Mouse (Mus musculus): ENCODE results near the gene Osbpl10. TPM values are rescaled to one million over a fixed set of nuclear protein-coding genes. Genes with fewer than 3 reads are reported as not detected.

The Osbpl10 gene
- polyA plus RNA-seq, 1 experiment: 4.2 TPM

DNA sequence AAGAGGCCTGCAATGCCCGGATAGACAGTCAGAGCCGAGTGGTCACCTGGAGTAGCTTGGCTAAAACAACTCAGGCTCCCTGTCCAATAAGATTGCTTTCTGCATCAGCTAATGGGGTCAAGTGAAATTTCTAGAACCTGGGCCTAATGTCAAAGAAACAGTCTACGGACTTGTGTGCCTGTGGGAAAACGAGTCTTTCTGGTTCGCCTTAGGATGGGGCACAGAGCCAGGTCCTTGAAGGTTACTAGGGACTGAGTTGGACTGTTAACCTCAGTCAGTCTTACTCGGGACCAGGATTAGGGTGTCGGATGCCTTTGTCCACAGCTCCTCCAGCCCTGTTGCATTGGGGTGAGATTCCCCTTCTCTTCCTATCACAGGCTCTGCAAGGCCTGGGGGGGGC is 218.7 kb downstream of the Osbpl10 start:
- TF ChIP-seq USF1 (IDR thresholded peaks at IDR 0.05; ENCODE audit: low read depth): no peak
- TF ChIP-seq CTCF (IDR thresholded peaks at IDR 0.05; ENCODE audit: control insufficient read depth, insufficient read depth, insufficient read length): no peak
- TF ChIP-seq MYOG (IDR thresholded peaks at IDR 0.05; ENCODE audit: control insufficient read depth, extremely low read depth, insufficient read length): no peak
- Histone ChIP-seq H3K79me2 (ENCODE audit: control insufficient read depth, insufficient read depth) (no peaks in the 10 kb centered on the region), H3ac (ENCODE audit: control insufficient read depth, insufficient read length, low read depth) (no peak overlapping the region), H3K27me3 (ENCODE audit: control insufficient read depth, insufficient read depth, insufficient read length) (no peaks in the 10 kb centered on the region), H3K36me3 (ENCODE audit: control insufficient read depth, insufficient read depth) (no peaks in the 10 kb centered on the region), H3K4me3 (ENCODE audit: insufficient read depth, poor library complexity, severe bottlenecking) (no peak overlapping the region), H3K79me3 (ENCODE audit: low read depth) (no peaks in the 10 kb centered on the region)

DNA sequence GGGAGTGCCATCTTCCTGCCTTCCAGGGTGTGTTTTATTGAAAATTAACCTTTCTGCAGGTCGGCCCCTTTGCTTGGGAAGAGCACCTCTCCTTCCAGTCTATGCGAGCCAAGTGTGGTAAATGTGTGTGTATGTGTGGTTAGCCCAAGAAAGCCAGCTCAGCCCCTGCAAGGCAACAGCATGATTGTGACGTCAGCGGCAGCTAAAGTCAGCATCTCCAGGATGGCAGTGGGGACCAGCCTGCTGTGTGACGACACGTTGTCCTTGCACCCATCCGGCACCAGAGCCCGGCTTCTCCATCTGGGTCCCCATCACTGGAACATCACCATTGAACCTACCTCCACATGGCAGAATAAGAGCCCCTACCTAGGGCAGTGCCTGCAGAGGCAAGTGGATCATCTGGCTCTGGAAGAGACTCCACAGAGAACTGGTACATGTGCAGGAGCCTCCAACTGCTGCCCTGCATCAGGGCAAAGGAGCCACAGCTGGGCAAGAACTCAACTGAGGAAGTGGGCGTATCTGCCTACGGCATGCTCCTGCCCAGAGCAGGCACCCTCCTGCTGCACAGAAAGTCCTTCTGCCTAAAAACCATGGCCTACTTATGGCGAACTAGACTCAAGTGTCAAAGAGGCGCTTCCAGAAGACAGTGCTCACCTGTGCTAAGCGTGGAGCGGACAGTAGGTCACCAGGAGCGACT is 221.9 kb downstream of the Osbpl10 start:
- H3K36me3 ChIP-seq (ENCODE audit: control insufficient read depth, insufficient read depth): no peaks in the 10 kb centered on the region
- no peaks in the 10 kb centered on the region for H3K79me3 ChIP-seq (ENCODE audit: low read depth)
- TF ChIP-seq MYOD1 (IDR thresholded peaks at IDR 0.05; ENCODE audit: control insufficient read depth, insufficient read length, low read depth): no peak
- TF ChIP-seq CEBPB (IDR thresholded peaks at IDR 0.05; ENCODE audit: low read depth): no peak
- TF ChIP-seq MAX (IDR thresholded peaks at IDR 0.05): no peak
- TF ChIP-seq FOSL1 (IDR thresholded peaks at IDR 0.05; ENCODE audit: insufficient read depth, low read length, poor library complexity, severe bottlenecking): no peak
- TF ChIP-seq CTCF (IDR thresholded peaks at IDR 0.05; ENCODE audit: control insufficient read depth, insufficient read depth, insufficient read length): no peak
- TF ChIP-seq USF1 (IDR thresholded peaks at IDR 0.05; ENCODE audit: low read depth): no peak
- no peak for TF ChIP-seq MYOG (IDR thresholded peaks at IDR 0.05; ENCODE audit: control insufficient read depth, extremely low read depth, insufficient read length)
- H3K79me2 ChIP-seq (ENCODE audit: control insufficient read depth, insufficient read depth): no peaks in the 10 kb centered on the region
- H3ac ChIP-seq (ENCODE audit: control insufficient read depth, insufficient read length, low read depth): no peak overlapping the region
- H3K4me3 ChIP-seq (ENCODE audit: insufficient read depth, poor library complexity, severe bottlenecking): no peak overlapping the region
- H3K27me3 ChIP-seq (ENCODE audit: control insufficient read depth, insufficient read depth, insufficient read length): no peaks in the 10 kb centered on the region

DNA sequence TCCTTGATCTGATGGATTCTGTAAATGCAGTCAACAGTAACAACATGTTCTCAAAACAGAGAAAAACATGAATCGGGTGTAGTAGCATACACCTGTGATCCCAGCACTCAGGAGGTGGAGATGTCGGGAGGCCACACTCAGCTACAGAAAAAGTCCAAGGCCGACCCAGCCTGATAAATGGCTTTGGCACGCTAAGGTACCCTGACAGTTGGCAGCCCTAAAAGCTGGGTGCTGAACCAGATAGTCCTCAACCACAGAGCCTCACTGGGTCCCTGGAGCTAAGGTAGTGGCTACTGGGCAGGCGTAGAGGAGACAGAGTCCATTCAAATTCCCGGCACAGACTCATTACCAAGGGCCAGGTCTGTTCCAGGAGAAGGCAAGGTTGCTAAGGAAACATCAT is 222.9 kb downstream of the Osbpl10 start:
- no peaks in the 10 kb centered on the region for H3K27me3 ChIP-seq (ENCODE audit: control insufficient read depth, insufficient read depth, insufficient read length)
- no peak overlapping the region for H3ac ChIP-seq (ENCODE audit: control insufficient read depth, insufficient read length, low read depth)
- no peaks in the 10 kb centered on the region for H3K79me2 ChIP-seq (ENCODE audit: control insufficient read depth, insufficient read depth)
- no peak overlapping the region for H3K4me3 ChIP-seq (ENCODE audit: insufficient read depth, poor library complexity, severe bottlenecking)
- no peaks in the 10 kb centered on the region for H3K79me3 ChIP-seq (ENCODE audit: low read depth)
- no peaks in the 10 kb centered on the region for H3K36me3 ChIP-seq (ENCODE audit: control insufficient read depth, insufficient read depth)
- no peak for TF ChIP-seq MYOD1 (IDR thresholded peaks at IDR 0.05; ENCODE audit: control insufficient read depth, insufficient read length, low read depth)
- TF ChIP-seq CTCF (IDR thresholded peaks at IDR 0.05; ENCODE audit: control insufficient read depth, insufficient read depth, insufficient read length): no peak
- TF ChIP-seq USF1 (IDR thresholded peaks at IDR 0.05; ENCODE audit: low read depth): no peak
- TF ChIP-seq MYOG (IDR thresholded peaks at IDR 0.05; ENCODE audit: control insufficient read depth, extremely low read depth, insufficient read length): no peak

DNA sequence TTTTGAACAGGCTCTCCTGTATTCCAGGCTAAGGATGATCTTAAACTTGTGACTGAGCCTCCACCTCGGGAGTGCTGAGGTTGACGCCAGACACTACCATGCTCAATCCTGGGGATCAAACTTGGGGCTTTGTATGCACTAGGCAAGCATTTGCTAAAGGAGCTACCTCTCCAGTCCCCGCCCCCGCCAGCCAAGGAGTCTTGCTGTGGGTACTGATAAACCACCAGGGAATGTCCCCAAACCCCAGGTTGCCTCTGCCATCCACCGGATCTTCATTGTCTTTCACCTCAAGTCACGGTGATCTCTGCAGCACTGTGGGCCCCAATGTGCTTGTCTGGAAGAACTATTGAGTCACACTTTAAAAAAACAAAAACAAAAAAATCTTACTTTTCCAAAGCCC is 224.8 kb downstream of the Osbpl10 start:
- no peak overlapping the region for H3K4me3 ChIP-seq (ENCODE audit: insufficient read depth, poor library complexity, severe bottlenecking)
- no peaks in the 10 kb centered on the region for H3K79me2 ChIP-seq (ENCODE audit: control insufficient read depth, insufficient read depth)
- H3K79me3 ChIP-seq (ENCODE audit: low read depth): no peaks in the 10 kb centered on the region
- H3K36me3 ChIP-seq (ENCODE audit: control insufficient read depth, insufficient read depth): no peaks in the 10 kb centered on the region
- no peak overlapping the region for H3ac ChIP-seq (ENCODE audit: control insufficient read depth, insufficient read length, low read depth)
- no peak for TF ChIP-seq MYOG (IDR thresholded peaks at IDR 0.05; ENCODE audit: control insufficient read depth, extremely low read depth, insufficient read length)
- no peak for TF ChIP-seq CTCF (IDR thresholded peaks at IDR 0.05; ENCODE audit: control insufficient read depth, insufficient read depth, insufficient read length)
- no peak for TF ChIP-seq MAX (IDR thresholded peaks at IDR 0.05)
- no peaks in the 10 kb centered on the region for H3K27me3 ChIP-seq (ENCODE audit: control insufficient read depth, insufficient read depth, insufficient read length)

DNA sequence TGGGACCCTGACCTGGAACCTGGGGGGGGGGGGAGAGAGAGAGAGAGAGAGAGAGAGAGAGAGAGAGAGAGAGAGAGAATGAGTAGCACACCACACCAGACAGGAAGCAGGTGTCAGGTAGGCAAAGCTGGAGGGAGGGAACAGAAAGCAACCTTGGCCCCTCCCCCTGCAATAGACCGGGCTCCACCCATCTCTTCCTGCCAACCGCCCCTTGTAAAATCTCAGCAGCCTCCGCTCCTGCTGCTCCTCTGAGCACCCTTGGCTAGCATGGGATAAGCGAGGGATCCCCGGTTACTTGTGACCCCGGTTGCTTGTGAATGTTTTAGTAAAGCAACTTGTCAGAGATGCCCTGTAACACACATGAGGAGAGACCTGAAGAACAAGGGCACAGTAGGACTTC is 227.1 kb downstream of the Osbpl10 start:
- no peak overlapping the region for H3K4me3 ChIP-seq (ENCODE audit: insufficient read depth, poor library complexity, severe bottlenecking)

DNA sequence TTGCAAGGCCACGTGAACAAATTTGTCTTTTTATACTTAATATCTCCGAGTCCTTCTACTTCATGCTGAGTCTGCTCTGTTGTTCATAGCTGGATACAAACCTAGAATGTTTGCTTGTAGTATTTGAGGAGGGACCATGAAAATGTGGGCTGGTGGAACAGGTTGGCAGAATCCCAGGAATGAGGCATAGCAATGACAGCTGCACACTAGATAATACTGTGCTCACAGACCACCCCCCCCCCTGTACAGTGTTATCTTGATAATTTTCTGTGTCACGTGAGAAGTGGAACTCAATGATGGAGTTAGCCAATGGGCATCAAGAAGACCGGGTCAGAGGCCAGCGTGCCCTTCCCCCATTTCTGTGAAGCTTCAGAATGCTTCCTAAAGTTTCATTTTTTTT is 227.8 kb downstream of the Osbpl10 start:
- TF ChIP-seq CTCF (IDR thresholded peaks at IDR 0.05; ENCODE audit: control insufficient read depth, insufficient read depth, insufficient read length) (no peak), MAX (IDR thresholded peaks at IDR 0.05) (no peak)
- H3K79me3 ChIP-seq (ENCODE audit: low read depth): no peaks in the 10 kb centered on the region
- H3K4me3 ChIP-seq (ENCODE audit: insufficient read depth, poor library complexity, severe bottlenecking): no peak overlapping the region
- no peak overlapping the region for H3ac ChIP-seq (ENCODE audit: control insufficient read depth, insufficient read length, low read depth)
- H3K79me2 ChIP-seq (ENCODE audit: control insufficient read depth, insufficient read depth): no peaks in the 10 kb centered on the region
- H3K27me3 ChIP-seq (ENCODE audit: control insufficient read depth, insufficient read depth, insufficient read length): no peaks in the 10 kb centered on the region
- no peaks in the 10 kb centered on the region for H3K36me3 ChIP-seq (ENCODE audit: control insufficient read depth, insufficient read depth)

More for the DNA sequence above, 227.1 kb downstream of the Osbpl10 start:
- Histone ChIP-seq H3ac (ENCODE audit: control insufficient read depth, insufficient read length, low read depth) (no peak overlapping the region), H3K79me2 (ENCODE audit: control insufficient read depth, insufficient read depth) (no peaks in the 10 kb centered on the region), H3K27me3 (ENCODE audit: control insufficient read depth, insufficient read depth, insufficient read length) (no peaks in the 10 kb centered on the region), H3K36me3 (ENCODE audit: control insufficient read depth, insufficient read depth) (no peaks in the 10 kb centered on the region), H3K79me3 (ENCODE audit: low read depth) (no peaks in the 10 kb centered on the region)
- TF ChIP-seq CEBPB (IDR thresholded peaks at IDR 0.05; ENCODE audit: low read depth) (no peak), MAX (IDR thresholded peaks at IDR 0.05) (no peak), USF1 (IDR thresholded peaks at IDR 0.05; ENCODE audit: low read depth) (no peak), FOSL1 (IDR thresholded peaks at IDR 0.05; ENCODE audit: insufficient read depth, low read length, poor library complexity, severe bottlenecking) (no peak), MYOG (IDR thresholded peaks at IDR 0.05; ENCODE audit: control insufficient read depth, extremely low read depth, insufficient read length) (no peak), MYOD1 (IDR thresholded peaks at IDR 0.05; ENCODE audit: control insufficient read depth, insufficient read length, low read depth) (no peak), CTCF (IDR thresholded peaks at IDR 0.05; ENCODE audit: control insufficient read depth, insufficient read depth, insufficient read length) (no peak)

All from C2C12 (cell line).